Mouse (Mus musculus) G1E (cell line): ENCODE measurements around the gene March6. TPM values are rescaled to one million over a fixed set of nuclear protein-coding genes. Genes with fewer than 3 reads are reported as not detected.

Source experiments
- ATAC-seq: 2 replicates; pipeline ENCODE4 v1.8.0; 2016; ENCODE audit warnings: mild to moderate bottlenecking; ENCODE audit not compliant: insufficient number of reproducible peaks, poor library complexity, low FRiP score, severe bottlenecking; ENCODE audit errors: extremely low read depth
- DNase-seq: peaks from one replicate; pipeline ENCODE4 v3.0.0; 2012; ENCODE audit warnings: low spot score
- H3K27me3 ChIP-seq: 2 replicates; pipeline ENCODE4 v1.6.1; 2012; ENCODE audit warnings: mild to moderate bottlenecking, low read length, inconsistent platforms; ENCODE audit not compliant: insufficient read depth
- H3K36me3 ChIP-seq: replicated peaks from 2 replicates; pipeline ENCODE3; 2012; ENCODE audit warnings: mild to moderate bottlenecking, inconsistent platforms
- H3K4me1 ChIP-seq: 2 replicates; pipeline ENCODE4 v1.6.1; 2012; ENCODE audit warnings: low read depth, low read length, inconsistent platforms, mixed read lengths; ENCODE audit not compliant: insufficient read depth
- H3K4me3 ChIP-seq: 2 replicates; pipeline ENCODE4 v1.5.1; 2012; ENCODE audit warnings: low read depth, mild to moderate bottlenecking, inconsistent platforms, low read length, moderate library complexity, mixed read lengths
- H3K9me3 ChIP-seq: replicated peaks from 2 replicates; pipeline ENCODE4 v1.6.1; 2012; ENCODE audit warnings: inconsistent platforms
- CTCF ChIP-seq: IDR thresholded peaks from 2 replicates; pipeline ENCODE4 v1.5.1; 2012; ENCODE audit warnings: low read depth, low read length, inconsistent platforms, mixed read lengths
- GATA1 ChIP-seq: IDR thresholded peaks from 2 replicates; pipeline ENCODE4 v1.6.1; 2012; ENCODE audit warnings: borderline replicate concordance, low read length, inconsistent platforms, mixed read lengths
- GATA2 ChIP-seq: IDR thresholded peaks from 2 replicates; pipeline ENCODE4 v1.6.1; 2012; ENCODE audit warnings: low read depth, low read length, inconsistent platforms, borderline replicate concordance
- POLR2AphosphoS5 ChIP-seq: IDR thresholded peaks from 2 replicates; pipeline ENCODE4 v1.6.1; 2012; ENCODE audit warnings: low read depth, low read length, inconsistent platforms; ENCODE audit not compliant: insufficient replicate concordance
- TAL1 ChIP-seq: conservative IDR thresholded peaks from 2 replicates; pipeline ENCODE4 v1.6.1; 2012; ENCODE audit warnings: low read depth, low read length, inconsistent platforms, mixed read lengths
- polyA plus RNA-seq: library from polyadenylated mRNA; stranded (reverse); fragments of >175 nt; gene quantifications from 2 replicates; pipeline ENCODE4 v1.2.3, GENCODE M21; 2012
- total RNA-seq, 2 experiments: library from RNA; stranded (forward) in 1 of 2; stranded (reverse) in 1 of 2; fragments of 200-1000 nt in 1 of 2; fragments of >200 nt in 1 of 2; fragmentation: Nextera tagmentation in 1 of 2; gene quantifications; 2 replicates each; pipeline ENCODE4 v1.2.3; 2014 to 2017

Gene March6
- total and polyA plus RNA-seq, 3 experiments: 44.3 to 64.9 (median 61.1) TPM

DNA sequence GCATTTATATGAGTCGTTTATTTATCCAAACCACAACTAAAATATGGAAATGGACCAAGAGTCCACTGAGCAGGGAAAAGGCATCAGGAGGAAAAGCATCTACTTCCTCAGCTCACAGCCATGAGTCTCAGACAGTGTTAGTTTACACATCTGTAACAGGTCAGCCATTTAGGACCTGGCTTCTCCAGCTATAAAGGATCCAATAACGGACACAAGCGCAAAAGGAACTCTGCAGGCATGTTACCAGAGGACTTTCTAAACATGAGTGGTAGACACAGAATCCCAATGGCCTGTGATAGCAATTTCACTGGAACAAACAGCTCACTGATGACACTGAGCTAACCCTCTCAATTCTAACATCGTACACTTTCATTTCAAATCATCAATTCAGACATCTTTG lies 27.9 kb downstream of the March6 start:
- H3K4me1 ChIP-seq: peaks cover 12% of the 10 kb centered on the region
- ATAC-seq (no peak), DNase-seq (no peak)
- no peak overlapping the region for H3K4me3 ChIP-seq
- no peaks in the 10 kb centered on the region for H3K9me3 ChIP-seq
- peaks cover 56% of the 10 kb centered on the region for H3K36me3 ChIP-seq
- TF ChIP-seq GATA2 (no peak), TAL1 (no peak), GATA1 (no peak), POLR2AphosphoS5 (no peak), CTCF (no peak)
- no peaks in the 10 kb centered on the region for H3K27me3 ChIP-seq

- DNase-seq (no peak), ATAC-seq (no peak)
- no peaks in the 10 kb centered on the region for H3K27me3 ChIP-seq
- peaks cover 12% of the 10 kb centered on the region for H3K4me1 ChIP-seq
- TF ChIP-seq TAL1 (no peak), GATA2 (no peak), CTCF (no peak), POLR2AphosphoS5 (no peak), GATA1 (no peak)
- H3K4me3 ChIP-seq: no peak overlapping the region
- peaks cover 62% of the 10 kb centered on the region for H3K36me3 ChIP-seq
- H3K9me3 ChIP-seq: no peaks in the 10 kb centered on the region
These were observed 28.5 kb downstream of the March6 start for GRCm38 (mm10) chr15:31502313-31502712.

- Histone ChIP-seq H3K36me3 (peaks cover 70% of the 10 kb centered on the region), H3K27me3 (no peaks in the 10 kb centered on the region), H3K4me1 (no peaks in the 10 kb centered on the region), H3K4me3 (no peak overlapping the region), H3K9me3 (no peaks in the 10 kb centered on the region)
- DNase-seq (no peak), ATAC-seq (no peak)
- TF ChIP-seq POLR2AphosphoS5: no peak
- TF ChIP-seq CTCF: no peak
- no peak for TF ChIP-seq GATA2
- no peak for TF ChIP-seq GATA1
- no peak for TF ChIP-seq TAL1
These were observed 36.0 kb downstream of the March6 start for GRCm38 (mm10) chr15:31494803-31495202.

- TF ChIP-seq GATA1 (no peak), TAL1 (no peak), CTCF (no peak), POLR2AphosphoS5 (no peak), GATA2 (no peak)
- ATAC-seq: no peak
- DNase-seq: no peak
- Histone ChIP-seq H3K36me3 (peaks cover 70% of the 10 kb centered on the region), H3K4me1 (no peaks in the 10 kb centered on the region), H3K27me3 (no peaks in the 10 kb centered on the region), H3K4me3 (no peak overlapping the region), H3K9me3 (no peaks in the 10 kb centered on the region)
These were observed 36.5 kb downstream of the March6 start for GRCm38 (mm10) chr15:31494310-31494709.

DNA sequence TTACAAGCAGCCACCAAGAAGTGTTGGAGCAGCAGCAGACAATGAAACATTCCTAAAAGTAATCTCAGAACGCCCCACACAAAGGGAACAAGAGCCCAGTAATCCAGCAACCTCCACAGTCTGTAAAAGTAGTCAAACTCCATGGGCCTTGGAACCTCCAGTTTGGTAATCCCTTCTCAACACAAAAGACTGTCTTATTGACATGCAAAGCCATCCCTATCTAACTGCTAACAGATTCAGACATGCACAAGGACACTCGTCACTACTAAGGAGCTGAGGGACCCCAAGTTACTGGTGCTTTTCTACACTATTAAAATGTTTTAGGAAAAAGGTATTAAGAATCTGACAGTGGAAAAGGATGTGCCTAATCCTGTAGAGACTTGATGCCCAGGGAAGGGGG lies 43.4 kb downstream of the March6 start:
- TF ChIP-seq POLR2AphosphoS5 (no peak), GATA2 (no peak), TAL1 (no peak), CTCF (no peak), GATA1 (no peak)

GRCm38 (mm10) chr15:31476678-31477077 lies 54.2 kb downstream of the March6 start:
- Histone ChIP-seq H3K4me3 (no peak overlapping the region), H3K27me3 (no peaks in the 10 kb centered on the region), H3K9me3 (no peaks in the 10 kb centered on the region), H3K4me1 (peaks cover 10% of the 10 kb centered on the region), H3K36me3 (peaks cover 79% of the 10 kb centered on the region)
- DNase-seq (no peak), ATAC-seq (no peak; the same call in 1 of the 2 replicates)
- TF ChIP-seq TAL1 (no peak), GATA1 (no peak), CTCF (no peak), POLR2AphosphoS5 (no peak), GATA2 (no peak)

More for the DNA sequence above, 43.4 kb downstream of the March6 start:
- H3K36me3 ChIP-seq: peaks cover 60% of the 10 kb centered on the region
- H3K27me3 ChIP-seq: no peaks in the 10 kb centered on the region
- DNase-seq: no peak
- ATAC-seq: no peak
- H3K4me3 ChIP-seq: no peak overlapping the region
- no peaks in the 10 kb centered on the region for H3K4me1 ChIP-seq
- no peaks in the 10 kb centered on the region for H3K9me3 ChIP-seq
